In genomic region chr2:129512147-129512546, GRCm38 (mm10) we compare ENCODE assay signal across 20 mouse cellular contexts. TPM values are rescaled to one million over a fixed set of nuclear protein-coding genes. Genes with fewer than 3 reads are reported as not detected.
"Had no signal": no experiment of that assay in that cellular context is flagged by ENCODE, and none has a peak within 500 bp of the region (broad histone marks: within the 10 kb centered on the region; RNA-seq: fewer than 3 reads in every experiment).

No protein-coding gene starts in this region.

RNA-seq across cellular contexts. Expression of gene F830045P16Rik, which starts 24.3 kb away (rescaled TPM):
- total RNA-seq: forebrain, postnatal 0 days; gastrocnemius, adult 18-20 months; gastrocnemius, adult 8-10 months; gastrocnemius, postnatal 14 days; gastrocnemius, postnatal 36 days had no signal
- polyA plus RNA-seq: forebrain, postnatal 0 days; gonadal fat pad, adult 2 months; heart, adult 2 months; heart, embryonic 12.5 days; heart, embryonic 16.5 days; hindbrain, embryonic 10.5 days; hindbrain, embryonic 14.5 days; hindbrain, embryonic 16.5 days; inflammation-experienced regulatory T-cells, adult 6 months; intestine, embryonic 15.5 days; intestine, postnatal 0 days; kidney, embryonic 14.5 days; kidney, embryonic 16.5 days; limb, embryonic 10.5 days; limb, embryonic 12.5 days; liver, embryonic 12.5 days had no signal
